Mouse (Mus musculus) G1E-ER4 (cell line): ENCODE results near the gene Kdm8. TPM values are rescaled to one million over a fixed set of nuclear protein-coding genes. Genes with fewer than 3 reads are reported as not detected.

ENCODE experiments used
- GATA1 ChIP-seq: IDR thresholded peaks from one replicate; pipeline ENCODE4 v1.8.0; 2012; ENCODE audit warnings: low read length, inconsistent platforms
- polyA plus RNA-seq: library from polyadenylated mRNA; stranded (reverse); fragments of >175 nt; gene quantifications from 2 replicates; pipeline ENCODE4 v1.2.3, GENCODE M21; 2012

Kdm8 gene
- polyA plus RNA-seq, 1 experiment = 5.5 TPM

GRCm38 (mm10) chr7:125511852-125512251 is 67.4 kb downstream of the Kdm8 start:
- TF ChIP-seq GATA1 = no peak

Other genes starting within 250 kb of the Kdm8 start
- 11.4 and 13.6 TPM in 2 replicates for gene Nsmce1, start 46.9 kb downstream of the Kdm8 start, polyA plus RNA-seq
- 5.3 and 6.3 TPM in 2 replicates for gene Il4ra, start 107.4 kb downstream of the Kdm8 start, polyA plus RNA-seq
- gene Il21r, start 158.8 kb downstream of the Kdm8 start, polyA plus RNA-seq = not detected in 2 replicates